Mouse (Mus musculus): ENCODE data around the gene Kat2a. TPM values are rescaled to one million over a fixed set of nuclear protein-coding genes. Genes with fewer than 3 reads are reported as not detected.

The Kat2a gene
- total RNA-seq, 2 experiments from 2014 or later: 60.5 to 61.7 TPM

- DNase-seq (ENCODE audit: extremely low spot score in 1 of 2, low spot score in 2 of 2): no peak
- Histone ChIP-seq H3K27ac (peak overlapping the region; percentile 88), H3K4me3 (no peak overlapping the region)
- TF ChIP-seq CTCF (IDR thresholded peaks at IDR 0.05): no peak
- intact Hi-C loops (cut with DNase I): no loop called here
These were observed 7.0 kb upstream of the Kat2a start for GRCm38 (mm10) chr11:100719312-100719711.

- intact Hi-C loops (cut with DNase I): no loop called here
- H3K27ac ChIP-seq: peak overlapping the region; percentile 88
- no peak overlapping the region for H3K4me3 ChIP-seq
- TF ChIP-seq CTCF (IDR thresholded peaks at IDR 0.05): no peak
- no peak for DNase-seq (ENCODE audit: extremely low spot score in 1 of 2, low spot score in 2 of 2)
These were observed 6.6 kb upstream of the Kat2a start for GRCm38 (mm10) chr11:100718866-100719265.

- DNase-seq (ENCODE audit: extremely low spot score in 1 of 2, low spot score in 2 of 2): no peak
- no peak overlapping the region for H3K4me3 ChIP-seq
- intact Hi-C loops (cut with DNase I): no loop called here
- H3K27ac ChIP-seq: peak overlapping the region; percentile 88
- TF ChIP-seq CTCF (IDR thresholded peaks at IDR 0.05): no peak
These were observed 6.2 kb upstream of the Kat2a start for GRCm38 (mm10) chr11:100718462-100718861.

- intact Hi-C loops (cut with DNase I): no loop called here
- no peak for TF ChIP-seq CTCF (IDR thresholded peaks at IDR 0.05)
- peak overlapping the region; percentile 40 for H3K27ac ChIP-seq
- no peak for DNase-seq (ENCODE audit: extremely low spot score in 1 of 2, low spot score in 2 of 2)
- no peak overlapping the region for H3K4me3 ChIP-seq
These were observed 4.4 kb upstream of the Kat2a start for GRCm38 (mm10) chr11:100716649-100717048.

GRCm38 (mm10) chr11:100714948-100715347 lies 2.7 kb upstream of the Kat2a start:
- DNase-seq (ENCODE audit: extremely low spot score in 1 of 2, low spot score in 2 of 2): no peak
- TF ChIP-seq CTCF (IDR thresholded peaks at IDR 0.05): no peak
- Histone ChIP-seq H3K4me3 (no peak overlapping the region), H3K27ac (peak overlapping the region; percentile 45)
- intact Hi-C loops (cut with DNase I): loop anchor here (1.0 kb wide), 2 partner anchors 46 to 244 kb away; no protein-coding TSS in a partner anchor

- peak overlapping the region; percentile 45 for H3K27ac ChIP-seq
These were observed 2.3 kb upstream of the Kat2a start for GRCm38 (mm10) chr11:100714534-100714915.

GRCm38 (mm10) chr11:100713735-100714533 lies 1.7 kb upstream of the Kat2a start, which contains the start of gene Hspb9:
Hspb9 (plus strand) TSS chr11:100713850.
- H3K4me3 ChIP-seq: 0 out of 2 replicates have a peak within 1 kb of the TSS, but pooled peaks have one; percentile 28
- TF ChIP-seq CTCF (IDR thresholded peaks at IDR 0.05): no peak
- intact Hi-C loops (cut with DNase I): loop anchor here (1.0 kb wide), 2 partner anchors 47 to 245 kb away; no protein-coding TSS in a partner anchor
- peak; percentile 51 to 68 for DNase-seq (ENCODE audit: extremely low spot score in 1 of 2, low spot score in 2 of 2)
- H3K27ac ChIP-seq: peak within 1 kb of the TSS; percentile 90

More at GRCm38 (mm10) chr11:100714534-100714915, 2.3 kb upstream of the Kat2a start:
- H3K4me3 ChIP-seq: no peak overlapping the region
- intact Hi-C loops (cut with DNase I): loop anchor here (1.0 kb wide), 2 partner anchors 47 to 245 kb away; no protein-coding TSS in a partner anchor
- peak; percentile 87 for TF ChIP-seq CTCF (IDR thresholded peaks at IDR 0.05)
- DNase-seq (ENCODE audit: extremely low spot score in 1 of 2, low spot score in 2 of 2): peak; percentile 72 to 80

- no peak for DNase-seq (ENCODE audit: extremely low spot score in 1 of 2, low spot score in 2 of 2)
- H3K27ac ChIP-seq: peak overlapping the region; percentile 45
- no peak for TF ChIP-seq CTCF (IDR thresholded peaks at IDR 0.05)
- intact Hi-C loops (cut with DNase I): no loop called here
- no peak overlapping the region for H3K4me3 ChIP-seq
These were observed 909 bp upstream of the Kat2a start for GRCm38 (mm10) chr11:100713174-100713573.

- no peak for DNase-seq (ENCODE audit: extremely low spot score in 1 of 2, low spot score in 2 of 2)
- Histone ChIP-seq H3K27ac (no peak overlapping the region), H3K4me3 (peak overlapping the region; percentile 92)
- intact Hi-C loops (cut with DNase I): no loop called here
- no peak for TF ChIP-seq CTCF (IDR thresholded peaks at IDR 0.05)
These were observed 1.3 kb downstream of the Kat2a start for GRCm38 (mm10) chr11:100710977-100711376.

- Histone ChIP-seq H3K27ac (no peak overlapping the region), H3K4me3 (no peak overlapping the region)
- TF ChIP-seq CTCF (IDR thresholded peaks at IDR 0.05): no peak
- DNase-seq (ENCODE audit: extremely low spot score in 1 of 2, low spot score in 2 of 2): no peak
- intact Hi-C loops (cut with DNase I): no loop called here
These were observed 1.7 kb downstream of the Kat2a start for GRCm38 (mm10) chr11:100710528-100710927.

GRCm38 (mm10) chr11:100709201-100709810 lies 3.0 kb downstream of the Kat2a start:
- Histone ChIP-seq H3K4me3 (no peak overlapping the region), H3K27ac (no peak overlapping the region)
- no peak for DNase-seq (ENCODE audit: extremely low spot score in 1 of 2, low spot score in 2 of 2)
- intact Hi-C loops (cut with DNase I): loop anchor here (10.0 kb wide), 1 partner anchor 345 kb away; no protein-coding TSS in a partner anchor
- no peak for TF ChIP-seq CTCF (IDR thresholded peaks at IDR 0.05)
